In genomic region chr4:154594116-154594760, GRCm38 (mm10) we compare ENCODE assay signal across 14 mouse cellular contexts. TPM values are rescaled to one million over a fixed set of nuclear protein-coding genes. Genes with fewer than 3 reads are reported as not detected.
DNase-seq lines count a peak whose midpoint lies in the region; ATAC-seq and TF ChIP-seq lines count a peak whose summit lies in the region.
"Had no signal": no experiment of that assay in that cellular context is flagged by ENCODE, and none has a peak within 500 bp of the region (broad histone marks: within the 10 kb centered on the region; RNA-seq: fewer than 3 reads in every experiment).

No protein-coding gene starts in this region.

- no peak for TF ChIP-seq CTCF in ES-Bruce4 (IDR thresholded peaks at IDR 0.05; ENCODE audit: low read depth, low read length)

- no peaks in the 10 kb centered on the region for H3K9me3 ChIP-seq in heart, embryonic 12.5 days (replicated peaks)
- no peaks in the 10 kb centered on the region for H3K9me3 ChIP-seq in heart, embryonic 11.5 days (replicated peaks; ENCODE audit: control insufficient read depth, low read length)
- H3K9me3 ChIP-seq in ES-Bruce4 (replicated peaks; ENCODE audit: control insufficient read depth, insufficient read depth, low read length, poor library complexity, severe bottlenecking) = no peaks in the 10 kb centered on the region
- H3K9me3 ChIP-seq in forebrain, embryonic 15.5 days = no peaks in the 10 kb centered on the region
- H3K9me3 ChIP-seq in midbrain, embryonic 13.5 days = no peaks in the 10 kb centered on the region
- H3K9me3 ChIP-seq: embryonic facial prominence, embryonic 15.5 days had no signal

- peak overlapping the region; percentile 19; the same call in 1 of the 2 replicates for H3K4me2 ChIP-seq in heart, embryonic 12.5 days
- no peak overlapping the region for H3K4me2 ChIP-seq in heart, embryonic 11.5 days
- H3K4me2 ChIP-seq in forebrain, embryonic 15.5 days (replicated peaks) = peak overlapping the region; percentile 27; the same call in 1 of the 2 replicates
- H3K4me2 ChIP-seq in midbrain, embryonic 13.5 days (replicated peaks) = peak overlapping the region; percentile 11; the same call in 1 of the 2 replicates
- H3K4me2 ChIP-seq: embryonic facial prominence, embryonic 15.5 days had no signal

- H3K27me3 ChIP-seq in heart, embryonic 12.5 days (replicated peaks) = peaks cover 32% of the 10 kb centered on the region
- peaks cover 9% of the 10 kb centered on the region; the same call in 1 of the 2 replicates for H3K27me3 ChIP-seq in heart, embryonic 11.5 days (ENCODE audit: control insufficient read depth, insufficient read depth, low read length)
- no peaks in the 10 kb centered on the region for H3K27me3 ChIP-seq in ES-Bruce4 (ENCODE audit: control insufficient read depth, insufficient read depth, low read length, poor library complexity, severe bottlenecking)
- 0 out of 2 replicates have a peak, but pooled peaks cover 4% of the 10 kb centered on the region for H3K27me3 ChIP-seq in forebrain, embryonic 15.5 days
- peaks cover 52% of the 10 kb centered on the region for H3K27me3 ChIP-seq in midbrain, embryonic 13.5 days

- H3K36me3 ChIP-seq in heart, embryonic 12.5 days = no peaks in the 10 kb centered on the region
- no peaks in the 10 kb centered on the region for H3K36me3 ChIP-seq in heart, embryonic 11.5 days (ENCODE audit: control insufficient read depth, insufficient read depth, low read length)
- no peaks in the 10 kb centered on the region for H3K36me3 ChIP-seq in ES-Bruce4 (ENCODE audit: control insufficient read depth, insufficient read depth, low read length, poor library complexity, severe bottlenecking)
- H3K36me3 ChIP-seq in forebrain, embryonic 15.5 days = no peaks in the 10 kb centered on the region
- no peaks in the 10 kb centered on the region for H3K36me3 ChIP-seq in midbrain, embryonic 13.5 days
- H3K36me3 ChIP-seq: embryonic facial prominence, embryonic 15.5 days had no signal

- 64% methylated on average over 17 of the region's 17 CpGs for whole genome bisulfite sequencing in heart, embryonic 12.5 days
- WGBS in heart, embryonic 11.5 days (ENCODE audit: insufficient replicate concordance) = 54% methylated on average over 17 of the region's 17 CpGs
- 16% methylated on average over 17 of the region's 17 CpGs for WGBS in forebrain, embryonic 15.5 days
- WGBS in midbrain, embryonic 13.5 days = 16% methylated on average over 17 of the region's 17 CpGs

- no peak for TF ChIP-seq EP300 in ES-Bruce4 (IDR thresholded peaks at IDR 0.05; ENCODE audit: insufficient read depth, low read depth, low read length)

- H3K27ac ChIP-seq in heart, embryonic 12.5 days (ENCODE audit: poor library complexity, severe bottlenecking) = no peak overlapping the region
- no peak overlapping the region for H3K27ac ChIP-seq in heart, embryonic 11.5 days (ENCODE audit: low read depth, low read length)
- no peak overlapping the region for H3K27ac ChIP-seq in ES-Bruce4 (ENCODE audit: insufficient read depth, low read length)
- H3K27ac ChIP-seq in forebrain, embryonic 15.5 days (replicated peaks) = peak overlapping the region; percentile 81
- H3K27ac ChIP-seq in midbrain, embryonic 13.5 days = peak overlapping the region; percentile 79
- H3K27ac ChIP-seq: embryonic facial prominence, embryonic 15.5 days had no signal

- H3K9ac ChIP-seq in heart, embryonic 12.5 days = no peak overlapping the region
- no peak overlapping the region for H3K9ac ChIP-seq in heart, embryonic 11.5 days (ENCODE audit: low read depth, low read length)
- peak overlapping the region; percentile 33 for H3K9ac ChIP-seq in ES-Bruce4 (ENCODE audit: low read depth, poor library complexity, severe bottlenecking)
- 0 out of 2 replicates have a peak overlapping the region, but pooled peaks have one; percentile 4 for H3K9ac ChIP-seq in forebrain, embryonic 15.5 days (replicated peaks)
- H3K9ac ChIP-seq in midbrain, embryonic 13.5 days (replicated peaks) = peak overlapping the region; percentile 39; the same call in 1 of the 2 replicates
- H3K9ac ChIP-seq: embryonic facial prominence, embryonic 15.5 days had no signal

- no peak for TF ChIP-seq POLR2A in ES-Bruce4 (IDR thresholded peaks at IDR 0.05; ENCODE audit: insufficient read depth, low read length)

- no peak for DNase-seq in cerebellum, postnatal 14 days
- no peak for DNase-seq in right cerebral cortex, adult 18-20 months
- no peak for DNase-seq in right cerebral cortex, postnatal 36 days (ENCODE audit: low spot score in 2 of 2)
- DNase-seq: adrenal gland, adult 8-10 months; cerebellum, adult 11-12 months; gastrocnemius, postnatal 25 days; left cerebral cortex, postnatal 4 days; thymus, postnatal 14 days had no signal

- H3K4me1 ChIP-seq in heart, embryonic 12.5 days (replicated peaks) = peaks cover 75% of the 10 kb centered on the region
- H3K4me1 ChIP-seq in heart, embryonic 11.5 days (ENCODE audit: control insufficient read depth, insufficient read depth, low read length) = peaks cover 37% of the 10 kb centered on the region
- peaks cover 3% of the 10 kb centered on the region for H3K4me1 ChIP-seq in ES-Bruce4 (ENCODE audit: control insufficient read depth, insufficient read depth, low read length)
- peaks cover 65% of the 10 kb centered on the region for H3K4me1 ChIP-seq in forebrain, embryonic 15.5 days
- H3K4me1 ChIP-seq in midbrain, embryonic 13.5 days (replicated peaks) = peaks cover 82% of the 10 kb centered on the region

- no peak overlapping the region for H3K4me3 ChIP-seq in heart, embryonic 12.5 days
- no peak overlapping the region for H3K4me3 ChIP-seq in heart, embryonic 11.5 days (ENCODE audit: low read depth, low read length)
- H3K4me3 ChIP-seq in ES-Bruce4 (ENCODE audit: low read depth, low read length) = peak overlapping the region; percentile 26
- no peak overlapping the region for H3K4me3 ChIP-seq in forebrain, embryonic 15.5 days
- no peak overlapping the region for H3K4me3 ChIP-seq in midbrain, embryonic 13.5 days (replicated peaks)
- H3K4me3 ChIP-seq: embryonic facial prominence, embryonic 15.5 days had no signal

- ATAC-seq in heart, embryonic 12.5 days (ENCODE audit: insufficient number of reproducible peaks, low FRiP score) = no peak
- no peak for ATAC-seq in heart, embryonic 11.5 days (replicated peaks; ENCODE audit: insufficient number of reproducible peaks, low FRiP score, low TSS enrichment)
- ATAC-seq in forebrain, embryonic 15.5 days (replicated peaks) = no peak
- no peak for ATAC-seq in midbrain, embryonic 13.5 days

RNA-seq across cellular contexts. Expression of gene Prdm16, which starts 42.4 kb away (rescaled TPM):
- polyA plus RNA-seq in heart, embryonic 12.5 days (2016; fragmentation: Nextera tagmentation; extraction: Ambion mirVana) = 21.8 and 23.0 TPM in 2 replicates
- polyA plus RNA-seq in heart, embryonic 11.5 days (2014; fragmentation: Nextera tagmentation; extraction: Ambion mirVana) = 14.2 and 14.8 TPM in 2 replicates
- 3.1 and 5.4 TPM in 2 replicates for polyA plus RNA-seq in ES-Bruce4 (2011; ENCODE audit: insufficient read depth, insufficient read length, low read depth, missing spikeins)
- 32.7 and 33.5 TPM in 2 replicates for polyA plus RNA-seq in forebrain, embryonic 15.5 days (2015; fragmentation: Nextera tagmentation; extraction: Ambion mirVana)
- polyA plus RNA-seq in midbrain, embryonic 13.5 days (2015; fragmentation: Nextera tagmentation; extraction: Ambion mirVana) = 8.7 and 12.5 TPM in 2 replicates

Comparison
In these comparisons a context has a peak if more than half of its experiments do, and no peak if none do; other contexts are left out.
1. H3K27ac ChIP-seq: peak in forebrain, embryonic 15.5 days (single experiment) and midbrain, embryonic 13.5 days (single experiment); none in heart, embryonic 12.5 days (single experiment), heart, embryonic 11.5 days (single experiment) and ES-Bruce4 (single experiment).
2. H3K9ac ChIP-seq: peak in ES-Bruce4 (single experiment), forebrain, embryonic 15.5 days (single experiment) and midbrain, embryonic 13.5 days (single experiment); none in heart, embryonic 12.5 days (single experiment) and heart, embryonic 11.5 days (single experiment).